ENCODE assay signal across 12 mouse cellular contexts in the genomic region with DNA sequence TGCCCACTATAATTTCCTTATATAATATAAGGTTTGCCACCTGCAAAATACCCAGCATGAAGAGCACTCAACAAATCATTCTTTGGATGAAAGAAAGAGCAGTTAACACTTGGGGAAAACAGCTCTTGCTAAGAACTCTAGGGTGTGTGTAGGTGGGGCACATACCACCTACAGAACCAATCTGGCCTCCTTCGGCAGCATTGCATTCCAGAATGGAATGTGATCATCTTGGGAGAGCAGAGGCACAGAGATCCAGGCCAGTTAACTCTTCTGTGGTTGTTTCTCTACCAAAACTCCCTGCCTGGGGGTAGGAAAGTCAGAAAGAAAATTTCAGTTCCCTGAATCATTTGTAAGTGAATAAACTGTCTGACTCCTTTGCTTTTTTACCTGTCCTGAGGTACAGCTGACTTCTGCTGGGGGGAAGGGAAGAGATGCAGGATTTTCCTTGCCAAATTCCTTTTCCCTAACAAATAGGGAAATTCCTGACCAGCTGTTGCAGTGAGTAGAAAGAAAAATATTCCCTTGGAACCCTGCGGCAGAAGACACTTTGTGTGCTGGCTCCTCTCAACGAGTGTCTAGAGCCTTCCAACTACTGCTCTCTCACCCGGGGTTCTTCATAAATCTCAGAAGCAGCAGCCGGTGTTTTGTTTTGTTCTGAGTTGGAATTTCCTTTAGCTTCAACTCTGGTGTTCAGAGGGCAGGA.
DNase-seq lines count a peak whose midpoint lies in the region; ATAC-seq and TF ChIP-seq lines count a peak whose summit lies in the region.
"Had no signal": no experiment of that assay in that cellular context is flagged by ENCODE, and none has a peak within 500 bp of the region (broad histone marks: within the 10 kb centered on the region; RNA-seq: fewer than 3 reads in every experiment).

No protein-coding gene starts in this region.

- TF ChIP-seq EP300 in stomach, postnatal 0 days (optimal IDR thresholded peaks at IDR 0.05) = no peak

- no peak for DNase-seq in kidney, postnatal 10 days
- DNase-seq in right cerebral cortex, adult 18-20 months = peak; percentile 67
- no peak for DNase-seq in right cerebral cortex, postnatal 10 days (ENCODE audit: low spot score in 2 of 2)
- DNase-seq in ZHBTc4 (ENCODE audit: low read depth, low spot score) = peak; percentile 94
- no peak for DNase-seq in stomach, postnatal 0 days (ENCODE audit: low spot score)
- DNase-seq in ovary, postnatal 36 days (ENCODE audit: low spot score) = no peak
- DNase-seq in midbrain, embryonic 11.5 days (ENCODE audit: low spot score, missing footprints) = no peak
- DNase-seq: gastrocnemius, postnatal 14 days; heart, postnatal 4 days; liver, postnatal 0 days; thymus, postnatal 36 days had no signal

- 24% methylated on average over 5 of the region's 5 CpGs for WGBS in kidney, embryonic 15.5 days
- 22% methylated on average over 5 of the region's 5 CpGs for WGBS in stomach, postnatal 0 days
- WGBS in midbrain, embryonic 11.5 days = 63% methylated on average over 5 of the region's 5 CpGs

- H3K4me2 ChIP-seq in kidney, embryonic 15.5 days = no peak overlapping the region
- no peak overlapping the region for H3K4me2 ChIP-seq in stomach, postnatal 0 days (replicated peaks; ENCODE audit: low read depth)
- H3K4me2 ChIP-seq in midbrain, embryonic 11.5 days = no peak overlapping the region

- H3K27me3 ChIP-seq in kidney, embryonic 15.5 days = no peaks in the 10 kb centered on the region
- no peaks in the 10 kb centered on the region for H3K27me3 ChIP-seq in stomach, postnatal 0 days (ENCODE audit: control insufficient read depth, insufficient read depth, low read length)
- no peaks in the 10 kb centered on the region for H3K27me3 ChIP-seq in midbrain, embryonic 11.5 days (ENCODE audit: control insufficient read depth, insufficient read depth, low read length)

- H3K4me1 ChIP-seq in kidney, embryonic 15.5 days = peaks cover 16% of the 10 kb centered on the region; the same call in 1 of the 2 replicates
- peaks cover 5% of the 10 kb centered on the region; the same call in 1 of the 2 replicates for H3K4me1 ChIP-seq in stomach, postnatal 0 days (replicated peaks; ENCODE audit: control insufficient read depth, insufficient read depth)
- no peaks in the 10 kb centered on the region for H3K4me1 ChIP-seq in midbrain, embryonic 11.5 days (ENCODE audit: control insufficient read depth, insufficient read depth, low read length)

- no peaks in the 10 kb centered on the region for H3K9me3 ChIP-seq in kidney, embryonic 15.5 days (replicated peaks)
- H3K9me3 ChIP-seq in stomach, postnatal 0 days (ENCODE audit: control insufficient read depth, low read length) = no peaks in the 10 kb centered on the region
- H3K9me3 ChIP-seq in midbrain, embryonic 11.5 days (ENCODE audit: control insufficient read depth, low read length) = no peaks in the 10 kb centered on the region

- TF ChIP-seq CTCF in stomach, postnatal 0 days (IDR thresholded peaks at IDR 0.05; ENCODE audit: low read depth) = 0 out of 2 replicates have a peak, but pooled peaks have one; percentile 9

- ATAC-seq in kidney, embryonic 15.5 days (replicated peaks; ENCODE audit: low FRiP score) = no peak
- no peak; the same call in 1 of the 2 replicates for ATAC-seq in stomach, postnatal 0 days (ENCODE audit: low FRiP score, low TSS enrichment)
- ATAC-seq in midbrain, embryonic 11.5 days (ENCODE audit: low FRiP score) = no peak
- ATAC-seq: liver, postnatal 0 days had no signal

- H3K36me3 ChIP-seq in kidney, embryonic 15.5 days = no peaks in the 10 kb centered on the region
- H3K36me3 ChIP-seq in stomach, postnatal 0 days (ENCODE audit: control insufficient read depth, insufficient read depth, low read length) = no peaks in the 10 kb centered on the region
- H3K36me3 ChIP-seq in midbrain, embryonic 11.5 days (ENCODE audit: control insufficient read depth, insufficient read depth, low read length) = no peaks in the 10 kb centered on the region

- no peak overlapping the region for H3K9ac ChIP-seq in kidney, embryonic 15.5 days
- no peak overlapping the region for H3K9ac ChIP-seq in stomach, postnatal 0 days (ENCODE audit: low read length)
- H3K9ac ChIP-seq in midbrain, embryonic 11.5 days (ENCODE audit: low read length) = no peak overlapping the region
- H3K9ac ChIP-seq: liver, postnatal 0 days had no signal

- H3K27ac ChIP-seq in kidney, embryonic 15.5 days = peak overlapping the region; percentile 9
- peak overlapping the region; percentile 73 for H3K27ac ChIP-seq in stomach, postnatal 0 days (replicated peaks)
- H3K27ac ChIP-seq in midbrain, embryonic 11.5 days (ENCODE audit: low read depth, low read length) = no peak overlapping the region

- no peak overlapping the region for H3K4me3 ChIP-seq in kidney, embryonic 15.5 days (replicated peaks)
- no peak overlapping the region for H3K4me3 ChIP-seq in stomach, postnatal 0 days (ENCODE audit: low read depth, low read length)
- no peak overlapping the region for H3K4me3 ChIP-seq in midbrain, embryonic 11.5 days (ENCODE audit: low read depth, low read length)

Comparison
In these comparisons a context has a peak if more than half of its experiments do, and no peak if none do; other contexts are left out.
1. DNase-seq: peak in right cerebral cortex, adult 18-20 months (single experiment) and ZHBTc4 (single experiment); none in kidney, postnatal 10 days (single experiment), right cerebral cortex, postnatal 10 days (0 of 2), stomach, postnatal 0 days (single experiment), ovary, postnatal 36 days (single experiment) and midbrain, embryonic 11.5 days (single experiment).